8 mouse cellular contexts compared by ENCODE assay signal in genomic region chr12:76832704-76833103, GRCm38 (mm10). TPM values are rescaled to one million over a fixed set of nuclear protein-coding genes. Genes with fewer than 3 reads are reported as not detected.
A peak's percentile ranks its signal among the peaks of the same experiment; 100 is the strongest.
DNase-seq lines count a peak whose midpoint lies in the region; ATAC-seq and TF ChIP-seq lines count a peak whose summit lies in the region.
"Had no signal": no experiment of that assay in that cellular context is flagged by ENCODE, and none has a peak within 500 bp of the region (broad histone marks: within the 10 kb centered on the region; RNA-seq: fewer than 3 reads in every experiment).

No protein-coding gene starts in this region.

- H3K4me3 ChIP-seq in layer of hippocampus, adult 2 months, result no peak overlapping the region
- H3K4me3 ChIP-seq: heart, embryonic 15.5 days had no signal

- DNase-seq in layer of hippocampus, adult 2 months (ENCODE audit: low spot score in 2 of 2), result no peak
- DNase-seq in layer of hippocampus, adult 9-11 months, result no peak
- DNase-seq in MEL-GATA-1-ER (ENCODE audit: extremely low read depth, low read depth), result peak; percentile 49
- peak; percentile 50 for DNase-seq in cerebellum, adult 9-11 months
- peak; percentile 30 for DNase-seq in lung, postnatal 14 days
- DNase-seq in gastrocnemius, adult 18-20 months (ENCODE audit: low spot score), result no peak

- peak; percentile 94 for TF ChIP-seq CTCF in layer of hippocampus, adult 2 months (conservative IDR thresholded peaks at IDR 0.05)

- no peak overlapping the region for H3K27ac ChIP-seq in layer of hippocampus, adult 2 months
- H3K27ac ChIP-seq: heart, embryonic 15.5 days had no signal

- no peak for ATAC-seq in frontal cortex, adult (ENCODE audit: low TSS enrichment)

RNA-seq across cellular contexts. Expression of gene Rab15, which starts 10.0 kb away (rescaled TPM):
- 100 to 1,000 TPM; 189 to 195 TPM for total RNA-seq in layer of hippocampus, adult 2 months (2021)
- 1 to 10 TPM; 1.7 to 3.1 TPM for total RNA-seq in gastrocnemius, adult 18-20 months (2021)

RNA-seq across cellular contexts. Expression of gene Gpx2, which starts 37.4 kb away (rescaled TPM):
- total RNA-seq in layer of hippocampus, adult 2 months (2021), result under 1 TPM in 1 of 2 experiments, not detected in 1; 0.88 TPM
- not detected for total RNA-seq in gastrocnemius, adult 18-20 months (2021)

Comparison
In these comparisons a context has a peak if more than half of its experiments do, and no peak if none do; other contexts are left out.
1. DNase-seq: peak in MEL-GATA-1-ER (single experiment), cerebellum, adult 9-11 months (single experiment) and lung, postnatal 14 days (single experiment); none in layer of hippocampus, adult 2 months (0 of 2), layer of hippocampus, adult 9-11 months (single experiment) and gastrocnemius, adult 18-20 months (single experiment).
2. RNA of gene Rab15, which starts 10.0 kb away (total RNA-seq): 189 to 195 TPM in layer of hippocampus, adult 2 months; 1.7 to 3.1 TPM in gastrocnemius, adult 18-20 months; every median in the first group is over 10 times any median in the second.